Mouse (Mus musculus) left cerebral cortex, adult 18-20 months (tissue): Measurements from ENCODE around the gene Ubald1. TPM values are rescaled to one million over a fixed set of nuclear protein-coding genes. Genes with fewer than 3 reads are reported as not detected.

Experiments used
- total RNA-seq, 2 experiments: library from RNA; stranded (reverse); gene quantifications; 2 replicates each; pipeline ENCODE4 v1.2.3; 2021

Ubald1 gene
- total RNA-seq, 2 experiments from 2014 or later: 86.5 to 95.6 TPM

Other genes with a start within 250 kb of the Ubald1 start
- 10 to 100 TPM; 11.5 to 11.6 TPM for gene Vasn, start 240.4 kb downstream of the Ubald1 start, total RNA-seq
- gene Dnaja3, start 240.3 kb downstream of the Ubald1 start, total RNA-seq: 10 to 100 TPM; 61.5 to 64.2 TPM
- gene Coro7, start 200.5 kb downstream of the Ubald1 start, total RNA-seq: 10 to 100 TPM; 78.4 to 85.4 TPM
- 10 to 100 TPM; 11.2 to 11.6 TPM for gene Nmral1, start 161.0 kb downstream of the Ubald1 start, total RNA-seq
- 10 to 100 TPM; 85.7 to 89.9 TPM for gene Hmox2, start 154.0 kb downstream of the Ubald1 start, total RNA-seq
- gene Cdip1, start 90.0 kb downstream of the Ubald1 start, total RNA-seq: 100 to 1,000 TPM; 211 to 212 TPM
- not detected for gene 4930562C15Rik, start 44.9 kb downstream of the Ubald1 start, total RNA-seq
- gene Mgrn1, start 5.9 kb upstream of the Ubald1 start, total RNA-seq: 100 to 1,000 TPM; 213 to 223 TPM
- gene Nudt16l1, start 58.4 kb upstream of the Ubald1 start, total RNA-seq: 10 to 100 TPM; 65.9 to 71.0 TPM
- 10 to 100 TPM; 57.7 to 64.0 TPM for gene Anks3, start 83.9 kb upstream of the Ubald1 start, total RNA-seq
- gene Sept12, start 117.5 kb upstream of the Ubald1 start, total RNA-seq: not detected
- not detected for gene Smim22, start 127.0 kb upstream of the Ubald1 start, total RNA-seq
- 100 to 1,000 TPM; 198 to 216 TPM for gene Rogdi, start 133.2 kb upstream of the Ubald1 start, total RNA-seq
- gene Glyr1, start 169.5 kb upstream of the Ubald1 start, total RNA-seq: 100 to 1,000 TPM; 139 to 149 TPM
- gene Ubn1, start 169.7 kb upstream of the Ubald1 start, total RNA-seq: 10 to 100 TPM; 42.1 to 43.9 TPM